Mouse (Mus musculus) layer of hippocampus, postnatal 14 days (tissue): ENCODE measurements around the gene Madcam1. TPM values are rescaled to one million over a fixed set of nuclear protein-coding genes. Genes with fewer than 3 reads are reported as not detected.

Experiments used
- DNase-seq, 2 experiments: peaks; one replicate each; pipeline ENCODE4 v3.0.0; 2021 to 2022; ENCODE audit warnings: low spot score in 2 of 2, mixed read lengths in 1 of 2
- total RNA-seq, 2 experiments: library from RNA; stranded (reverse); gene quantifications; 2 replicates each; pipeline ENCODE4 v1.2.3; 2021

Gene Madcam1
- total RNA-seq, 2 experiments from 2014 or later, result 0.37 TPM; not detected in 1

GRCm38 (mm10) chr10:79666493-79666892, 2.1 kb downstream of the Madcam1 start:
- DNase-seq, result no peak

- no peak for DNase-seq
Observed at GRCm38 (mm10) chr10:79668076-79668475, 3.7 kb downstream of the Madcam1 start.

GRCm38 (mm10) chr10:79668771-79669575, 4.6 kb downstream of the Madcam1 start, which contains the start of gene Tpgs1:
Gene Tpgs1 (plus strand): TSS chr10:79669369.
- peak; percentile 95 to 97 for DNase-seq

GRCm38 (mm10) chr10:79669576-79670057, 5.3 kb downstream of the Madcam1 start:
- DNase-seq, result peak; percentile 81 to 85

GRCm38 (mm10) chr10:79670071-79670888, 5.9 kb downstream of the Madcam1 start:
- DNase-seq, result no peak

GRCm38 (mm10) chr10:79671396-79672087, 7.2 kb downstream of the Madcam1 start:
- no peak for DNase-seq

GRCm38 (mm10) chr10:79672088-79672455, 7.7 kb downstream of the Madcam1 start:
- no peak for DNase-seq

- DNase-seq, result no peak
Observed at GRCm38 (mm10) chr10:79673054-79673453, 8.7 kb downstream of the Madcam1 start.

GRCm38 (mm10) chr10:79675346-79676035, 11.1 kb downstream of the Madcam1 start:
- no peak for DNase-seq

- DNase-seq, result no peak
Observed at GRCm38 (mm10) chr10:79680606-79681495, 16.5 kb downstream of the Madcam1 start.

- peak; percentile 99 to 100 for DNase-seq
Observed at GRCm38 (mm10) chr10:79681591-79682245, 17.4 kb downstream of the Madcam1 start, which contains the start of gene Cdc34. Gene Cdc34 (plus strand): TSS chr10:79682195.

GRCm38 (mm10) chr10:79682551-79682915, 18.2 kb downstream of the Madcam1 start:
- DNase-seq, result no peak

- peak in 1 of 2 experiments; percentile 48 for DNase-seq
Observed at GRCm38 (mm10) chr10:79682916-79683582, 18.7 kb downstream of the Madcam1 start.

GRCm38 (mm10) chr10:79683726-79684640, 19.6 kb downstream of the Madcam1 start:
- no peak for DNase-seq

GRCm38 (mm10) chr10:79684770-79685600, 20.6 kb downstream of the Madcam1 start:
- no peak for DNase-seq

GRCm38 (mm10) chr10:79686219-79686618, 21.9 kb downstream of the Madcam1 start:
- no peak for DNase-seq

- no peak for DNase-seq
Observed at GRCm38 (mm10) chr10:79686691-79687090, 22.3 kb downstream of the Madcam1 start.
